Mouse (Mus musculus): ENCODE data around the gene Asb2. TPM values are rescaled to one million over a fixed set of nuclear protein-coding genes. Genes with fewer than 3 reads are reported as not detected.

The Asb2 gene
- polyA plus RNA-seq, 1 experiment from 2014 or later: 0.87 TPM

DNA sequence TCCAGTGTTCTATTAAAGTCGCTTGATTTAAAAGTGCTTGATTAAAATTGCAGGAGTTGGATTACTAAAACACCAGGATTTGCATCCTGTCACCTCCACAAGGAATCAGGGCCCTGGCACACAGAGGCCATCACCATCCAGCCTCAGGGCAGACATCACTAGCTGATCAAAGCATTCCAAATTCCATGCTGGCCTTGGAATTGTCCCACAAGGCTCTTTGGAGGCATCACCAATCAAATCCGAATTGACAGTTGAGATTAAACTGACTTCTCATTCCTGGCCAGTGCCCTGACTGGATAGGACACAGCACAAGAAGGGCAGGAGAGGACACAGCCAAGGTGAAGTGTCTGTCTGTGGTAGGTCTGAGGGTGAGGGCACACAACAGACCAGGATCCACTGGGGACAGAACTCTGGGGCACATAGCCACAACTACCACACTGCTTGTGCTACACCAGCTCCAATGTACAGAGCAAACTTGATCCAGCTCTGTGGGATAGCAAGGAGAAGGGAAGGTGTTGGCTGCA, 45.0 kb downstream of the Asb2 start, which contains the start of gene Fam181a:
Gene Fam181a (plus strand): TSS at position 232 of the 524 bp plus-strand sequence.
- Histone ChIP-seq H3K4me1 (ENCODE audit: control insufficient read depth, insufficient read depth, low read length) (no peaks in the 10 kb centered on the region), H3K27ac (replicated peaks; ENCODE audit: low read depth, low read length) (no peak within 1 kb of the TSS), H3K9me3 (ENCODE audit: control insufficient read depth, low read length) (no peaks in the 10 kb centered on the region; the same call in 1 of the 2 replicates), H3K9ac (ENCODE audit: low read length) (no peak within 1 kb of the TSS), H3K27me3 (ENCODE audit: control insufficient read depth, insufficient read depth, low read length) (0 out of 2 replicates have a peak, but pooled peaks cover 6% of the 10 kb centered on the region), H3K36me3 (ENCODE audit: control insufficient read depth, insufficient read depth, low read length) (no peaks in the 10 kb centered on the region), H3K4me2 (ENCODE audit: low read depth, severe bottlenecking) (no peak within 1 kb of the TSS), H3K4me3 (ENCODE audit: low read depth, low read length) (no peak within 1 kb of the TSS)
- no peak for DNase-seq (ENCODE audit: low spot score)
- ATAC-seq (ENCODE audit: insufficient number of reproducible peaks, low FRiP score, low TSS enrichment, low read depth): no peak
- 69% methylated on average over 2 of the region's 2 CpGs for WGBS

DNA sequence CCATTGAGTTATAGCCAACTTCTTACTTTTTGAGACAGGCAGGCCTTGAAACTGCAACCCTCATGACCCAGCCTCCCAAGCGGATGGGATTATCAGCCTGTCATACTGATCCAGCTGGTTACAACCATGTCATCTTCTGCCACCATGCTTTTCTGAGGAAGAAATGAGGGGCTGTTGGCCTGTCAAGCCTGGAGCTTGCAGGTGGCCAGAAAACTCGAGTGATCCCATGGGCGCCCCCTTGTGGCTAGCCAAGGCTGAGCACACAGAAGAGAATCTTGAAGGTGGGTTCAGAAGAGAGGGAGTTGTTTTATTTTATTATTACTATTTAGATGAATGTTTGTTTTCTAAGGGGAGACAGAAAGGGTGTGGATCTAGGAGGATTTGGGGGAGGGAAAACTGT, 49.1 kb downstream of the Asb2 start:
- DNase-seq (ENCODE audit: low spot score) (peak; percentile 81), ATAC-seq (ENCODE audit: insufficient number of reproducible peaks, low FRiP score, low TSS enrichment, low read depth) (no peak)
- Histone ChIP-seq H3K4me1 (ENCODE audit: control insufficient read depth, insufficient read depth, low read length) (no peaks in the 10 kb centered on the region), H3K36me3 (ENCODE audit: control insufficient read depth, insufficient read depth, low read length) (no peaks in the 10 kb centered on the region), H3K27me3 (ENCODE audit: control insufficient read depth, insufficient read depth, low read length) (no peaks in the 10 kb centered on the region), H3K27ac (replicated peaks; ENCODE audit: low read depth, low read length) (no peak overlapping the region), H3K9ac (ENCODE audit: low read length) (no peak overlapping the region), H3K4me3 (ENCODE audit: low read depth, low read length) (no peak overlapping the region), H3K9me3 (ENCODE audit: control insufficient read depth, low read length) (no peaks in the 10 kb centered on the region; the same call in 1 of the 2 replicates), H3K4me2 (ENCODE audit: low read depth, severe bottlenecking) (no peak overlapping the region)
- WGBS: 22% methylated on average over 3 of the region's 3 CpGs

DNA sequence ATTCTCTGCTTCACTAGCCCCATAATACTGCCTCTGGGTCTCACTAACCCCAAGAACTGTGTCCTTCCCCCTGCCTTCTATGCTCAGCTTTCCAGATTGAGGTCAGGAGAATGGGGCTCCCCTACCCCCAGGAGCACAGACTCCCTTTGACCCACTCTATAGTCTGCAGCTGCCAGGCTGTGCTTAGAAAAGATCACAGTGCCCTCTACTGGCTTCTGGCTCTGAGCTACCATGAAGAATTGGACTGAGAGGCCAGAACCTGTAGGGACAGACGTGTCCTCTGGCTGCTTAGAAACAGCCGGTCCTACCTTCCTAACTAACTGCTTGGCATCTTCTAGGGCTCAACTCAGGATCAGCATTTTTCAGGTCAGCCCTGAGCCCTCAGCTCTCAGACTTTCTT, 49.6 kb downstream of the Asb2 start:
- DNase-seq (ENCODE audit: low spot score) (no peak), ATAC-seq (ENCODE audit: insufficient number of reproducible peaks, low FRiP score, low TSS enrichment, low read depth) (no peak)
- Histone ChIP-seq H3K9ac (ENCODE audit: low read length) (no peak overlapping the region), H3K4me3 (ENCODE audit: low read depth, low read length) (no peak overlapping the region), H3K27ac (replicated peaks; ENCODE audit: low read depth, low read length) (no peak overlapping the region), H3K9me3 (ENCODE audit: control insufficient read depth, low read length) (no peaks in the 10 kb centered on the region; the same call in 1 of the 2 replicates), H3K4me1 (ENCODE audit: control insufficient read depth, insufficient read depth, low read length) (no peaks in the 10 kb centered on the region), H3K4me2 (ENCODE audit: low read depth, severe bottlenecking) (no peak overlapping the region), H3K36me3 (ENCODE audit: control insufficient read depth, insufficient read depth, low read length) (no peaks in the 10 kb centered on the region), H3K27me3 (ENCODE audit: control insufficient read depth, insufficient read depth, low read length) (no peaks in the 10 kb centered on the region)
- 37% methylated on average over 2 of the region's 2 CpGs for WGBS

DNA sequence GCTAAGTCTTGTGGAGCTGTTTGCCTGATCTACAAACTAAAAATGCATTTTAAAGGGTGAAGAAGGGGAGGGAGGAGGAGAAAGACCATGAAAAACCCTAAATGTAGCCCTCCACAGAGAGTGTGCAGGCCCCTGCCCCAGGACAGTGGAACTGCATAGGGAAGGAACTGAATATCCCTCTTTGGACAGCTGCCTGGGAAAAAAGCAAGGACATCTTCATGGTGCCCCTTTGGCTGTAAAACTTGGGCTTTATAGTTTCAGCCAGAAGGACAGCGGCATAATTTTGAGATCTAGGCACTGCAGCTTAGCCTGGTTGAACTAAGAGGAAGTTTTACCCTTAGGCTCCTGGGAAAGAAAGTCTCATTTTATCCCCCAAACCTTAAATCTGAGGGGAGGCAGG, 52.8 kb downstream of the Asb2 start:
- H3K9ac ChIP-seq (ENCODE audit: low read length): no peak overlapping the region
- no peaks in the 10 kb centered on the region for H3K27me3 ChIP-seq (ENCODE audit: control insufficient read depth, insufficient read depth, low read length)
- H3K4me3 ChIP-seq (ENCODE audit: low read depth, low read length): no peak overlapping the region
- 83% methylated on average over 1 of the region's 1 CpGs for WGBS
- no peaks in the 10 kb centered on the region for H3K9me3 ChIP-seq (ENCODE audit: control insufficient read depth, low read length)
- H3K36me3 ChIP-seq (ENCODE audit: control insufficient read depth, insufficient read depth, low read length): no peaks in the 10 kb centered on the region
- ATAC-seq (ENCODE audit: insufficient number of reproducible peaks, low FRiP score, low TSS enrichment, low read depth): no peak
- H3K27ac ChIP-seq (replicated peaks; ENCODE audit: low read depth, low read length): no peak overlapping the region
- no peak overlapping the region for H3K4me2 ChIP-seq (ENCODE audit: low read depth, severe bottlenecking)
- no peak for DNase-seq (ENCODE audit: low spot score)
- no peaks in the 10 kb centered on the region for H3K4me1 ChIP-seq (ENCODE audit: control insufficient read depth, insufficient read depth, low read length)

DNA sequence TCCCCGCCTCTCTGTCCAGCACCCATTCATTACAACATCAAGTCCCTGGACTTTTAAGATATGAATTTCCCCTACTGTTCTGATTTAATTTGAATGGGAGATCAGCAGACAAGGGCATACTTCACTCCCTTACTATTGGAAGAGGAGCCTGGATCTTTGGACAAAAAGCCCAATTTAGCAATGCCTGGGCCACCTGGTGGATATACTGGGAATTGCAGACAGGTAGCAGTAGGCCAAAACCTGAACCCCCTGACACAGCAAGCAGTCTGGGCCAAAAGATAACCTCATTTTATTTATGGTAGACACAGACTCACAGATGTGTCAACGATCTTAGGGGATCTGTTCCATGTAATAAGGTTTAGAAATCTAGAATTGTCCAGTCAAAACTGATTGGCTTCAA, 54.2 kb downstream of the Asb2 start:
- peak; percentile 80 for DNase-seq (ENCODE audit: low spot score)
- WGBS: 34% methylated on average over 2 of the region's 2 CpGs
- Histone ChIP-seq H3K27ac (replicated peaks; ENCODE audit: low read depth, low read length) (no peak overlapping the region), H3K9ac (ENCODE audit: low read length) (no peak overlapping the region), H3K9me3 (ENCODE audit: control insufficient read depth, low read length) (no peaks in the 10 kb centered on the region), H3K4me2 (ENCODE audit: low read depth, severe bottlenecking) (no peak overlapping the region), H3K27me3 (ENCODE audit: control insufficient read depth, insufficient read depth, low read length) (no peaks in the 10 kb centered on the region), H3K4me1 (ENCODE audit: control insufficient read depth, insufficient read depth, low read length) (no peaks in the 10 kb centered on the region), H3K36me3 (ENCODE audit: control insufficient read depth, insufficient read depth, low read length) (no peaks in the 10 kb centered on the region), H3K4me3 (ENCODE audit: low read depth, low read length) (no peak overlapping the region)
- no peak for ATAC-seq (ENCODE audit: insufficient number of reproducible peaks, low FRiP score, low TSS enrichment, low read depth)

DNA sequence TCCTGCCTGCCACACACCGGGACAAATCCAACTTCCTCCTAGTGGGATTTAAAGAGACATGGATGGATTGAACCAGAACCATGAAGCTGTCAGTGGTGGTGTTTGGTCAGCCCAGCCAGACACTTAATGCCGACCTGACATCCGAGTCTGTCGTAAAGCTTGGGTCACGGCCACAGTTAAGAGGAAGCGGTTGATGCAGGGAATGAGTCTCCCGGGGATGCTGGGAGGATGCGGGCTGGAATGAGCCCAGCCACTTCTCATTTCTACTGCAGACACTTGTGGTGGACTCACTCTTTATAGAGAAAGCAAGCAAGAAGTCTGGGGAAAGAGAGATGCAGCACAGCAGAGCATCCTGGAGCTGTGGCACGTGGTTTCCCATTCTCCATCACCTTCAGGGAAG, 55.3 kb downstream of the Asb2 start:
- 46% methylated on average over 9 of the region's 9 CpGs for WGBS
- DNase-seq (ENCODE audit: low spot score): no peak
- Histone ChIP-seq H3K4me3 (ENCODE audit: low read depth, low read length) (no peak overlapping the region), H3K36me3 (ENCODE audit: control insufficient read depth, insufficient read depth, low read length) (no peaks in the 10 kb centered on the region), H3K4me1 (ENCODE audit: control insufficient read depth, insufficient read depth, low read length) (no peaks in the 10 kb centered on the region), H3K4me2 (ENCODE audit: low read depth, severe bottlenecking) (no peak overlapping the region), H3K9ac (ENCODE audit: low read length) (no peak overlapping the region), H3K27ac (replicated peaks; ENCODE audit: low read depth, low read length) (no peak overlapping the region), H3K9me3 (ENCODE audit: control insufficient read depth, low read length) (no peaks in the 10 kb centered on the region), H3K27me3 (ENCODE audit: control insufficient read depth, insufficient read depth, low read length) (no peaks in the 10 kb centered on the region)
- no peak for ATAC-seq (ENCODE audit: insufficient number of reproducible peaks, low FRiP score, low TSS enrichment, low read depth)

DNA sequence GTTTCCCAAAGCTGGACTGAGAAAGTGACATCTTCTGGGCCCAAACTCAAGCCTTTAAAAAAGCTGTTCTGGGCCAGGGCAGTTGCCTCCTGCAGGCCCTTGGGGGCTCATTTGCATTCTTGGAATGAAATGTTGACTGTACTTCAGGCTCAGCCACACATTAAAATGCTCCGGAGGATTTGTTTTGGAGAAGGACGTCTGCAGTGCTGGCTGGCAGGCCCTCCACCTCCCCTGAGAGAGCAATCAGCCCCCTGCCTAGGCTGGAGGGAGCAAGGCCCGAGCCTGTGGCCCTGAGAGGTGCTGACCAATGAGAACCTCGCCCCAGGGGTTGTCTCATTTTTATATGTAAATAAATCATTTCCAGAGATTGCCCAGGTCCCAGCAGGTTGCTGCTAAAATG, 59.5 kb downstream of the Asb2 start:
- Histone ChIP-seq H3K9ac (ENCODE audit: low read length) (no peak overlapping the region), H3K4me2 (ENCODE audit: low read depth, severe bottlenecking) (no peak overlapping the region), H3K27ac (replicated peaks; ENCODE audit: low read depth, low read length) (no peak overlapping the region), H3K36me3 (ENCODE audit: control insufficient read depth, insufficient read depth, low read length) (no peaks in the 10 kb centered on the region), H3K4me3 (ENCODE audit: low read depth, low read length) (no peak overlapping the region), H3K9me3 (ENCODE audit: control insufficient read depth, low read length) (no peaks in the 10 kb centered on the region), H3K4me1 (ENCODE audit: control insufficient read depth, insufficient read depth, low read length) (no peaks in the 10 kb centered on the region), H3K27me3 (ENCODE audit: control insufficient read depth, insufficient read depth, low read length) (no peaks in the 10 kb centered on the region)
- 17% methylated on average over 4 of the region's 4 CpGs for WGBS
- ATAC-seq (ENCODE audit: insufficient number of reproducible peaks, low FRiP score, low TSS enrichment, low read depth): no peak
- no peak for DNase-seq (ENCODE audit: low spot score)

DNA sequence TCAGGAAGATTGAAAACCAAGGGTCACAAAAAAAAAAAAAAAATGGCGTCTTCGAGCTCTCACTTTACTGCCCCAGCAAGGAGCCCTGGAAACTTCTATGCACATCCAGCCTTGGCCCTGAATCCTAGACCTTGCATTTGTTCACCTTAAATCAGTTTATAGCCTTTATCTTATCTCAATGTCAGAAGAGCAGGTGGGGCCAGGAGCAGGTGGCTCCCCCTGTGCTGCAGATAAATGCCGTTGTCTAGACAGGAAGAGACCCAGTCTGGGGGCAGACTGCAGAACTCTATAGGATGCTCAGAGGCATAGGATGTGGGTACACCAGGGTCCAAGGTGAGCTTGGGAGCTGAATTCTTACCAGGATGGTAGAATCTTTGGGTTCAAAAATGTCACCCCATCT, 63.4 kb downstream of the Asb2 start:
- 89% methylated on average over 3 of the region's 3 CpGs for WGBS
- ATAC-seq (ENCODE audit: insufficient number of reproducible peaks, low FRiP score, low TSS enrichment, low read depth): no peak
- no peaks in the 10 kb centered on the region for H3K9me3 ChIP-seq (ENCODE audit: control insufficient read depth, low read length)

DNA sequence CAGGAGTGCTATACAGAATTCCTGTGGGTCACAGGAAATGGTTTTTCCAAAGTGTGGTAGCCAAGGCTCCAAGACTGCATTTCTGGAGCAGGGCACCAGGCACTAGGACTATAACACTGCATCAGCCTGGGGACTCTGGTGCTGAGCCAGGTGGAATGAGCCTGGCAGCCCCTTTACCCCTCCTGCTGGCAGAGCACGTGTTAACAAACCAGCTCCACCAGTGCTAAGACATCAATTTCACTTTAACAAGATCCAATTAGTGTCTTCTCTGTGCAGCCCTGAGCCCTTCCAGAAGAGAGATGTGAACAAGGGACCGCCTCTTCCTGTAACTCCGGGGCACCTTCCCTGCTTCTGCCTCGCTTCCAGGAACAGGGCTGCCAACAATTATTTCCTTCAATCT, 68.5 kb downstream of the Asb2 start:
- Histone ChIP-seq H3K9me3 (ENCODE audit: control insufficient read depth, low read length) (no peaks in the 10 kb centered on the region), H3K27ac (replicated peaks; ENCODE audit: low read depth, low read length) (no peak overlapping the region), H3K27me3 (ENCODE audit: control insufficient read depth, insufficient read depth, low read length) (no peaks in the 10 kb centered on the region), H3K4me1 (ENCODE audit: control insufficient read depth, insufficient read depth, low read length) (no peaks in the 10 kb centered on the region; the same call in 1 of the 2 replicates), H3K4me3 (ENCODE audit: low read depth, low read length) (no peak overlapping the region), H3K4me2 (ENCODE audit: low read depth, severe bottlenecking) (no peak overlapping the region), H3K9ac (ENCODE audit: low read length) (no peak overlapping the region), H3K36me3 (ENCODE audit: control insufficient read depth, insufficient read depth, low read length) (no peaks in the 10 kb centered on the region)
- 57% methylated on average over 4 of the region's 4 CpGs for WGBS
- no peak for ATAC-seq (ENCODE audit: insufficient number of reproducible peaks, low FRiP score, low TSS enrichment, low read depth)
- DNase-seq (ENCODE audit: low spot score): no peak

More for the DNA sequence above, 63.4 kb downstream of the Asb2 start:
- no peak overlapping the region for H3K27ac ChIP-seq (replicated peaks; ENCODE audit: low read depth, low read length)
- no peaks in the 10 kb centered on the region for H3K27me3 ChIP-seq (ENCODE audit: control insufficient read depth, insufficient read depth, low read length)
- DNase-seq (ENCODE audit: low spot score): no peak
- no peaks in the 10 kb centered on the region for H3K36me3 ChIP-seq (ENCODE audit: control insufficient read depth, insufficient read depth, low read length)
- no peaks in the 10 kb centered on the region for H3K4me1 ChIP-seq (ENCODE audit: control insufficient read depth, insufficient read depth, low read length)
- H3K9ac ChIP-seq (ENCODE audit: low read length): no peak overlapping the region
- no peak overlapping the region for H3K4me2 ChIP-seq (ENCODE audit: low read depth, severe bottlenecking)
- no peak overlapping the region for H3K4me3 ChIP-seq (ENCODE audit: low read depth, low read length)
